Mouse (Mus musculus) intestine, embryonic 14.5 days (tissue): ENCODE data around the gene Adck2. TPM values are rescaled to one million over a fixed set of nuclear protein-coding genes. Genes with fewer than 3 reads are reported as not detected.

Experiments used
- ATAC-seq: fragments of 200-750 bp; cut with Nextera tagmentation; replicated peaks from 2 replicates; pipeline ENCODE4 v1.8.0; 2017; ENCODE audit warnings: low read depth, moderate number of reproducible peaks, moderate TSS enrichment, moderate library complexity; ENCODE audit not compliant: low FRiP score, low TSS enrichment
- DNase-seq: peaks from one replicate; pipeline ENCODE4 v3.0.0-alpha.2; 2018; ENCODE audit warnings: low spot score
- H3K27ac ChIP-seq: fragments of 300-500 bp; sonication (generic); 2 replicates; pipeline ENCODE4 v1.5.1; 2014; ENCODE audit warnings: low read depth, mild to moderate bottlenecking, control low read depth
- H3K27me3 ChIP-seq: fragments of 300-500 bp; sonication (generic); replicated peaks from 2 replicates; pipeline ENCODE4 v1.6.1; 2014; ENCODE audit warnings: low read length, control low read depth; ENCODE audit not compliant: control insufficient read depth, insufficient read depth
- H3K36me3 ChIP-seq: fragments of 300-500 bp; sonication (generic); 2 replicates; pipeline ENCODE4 v1.6.1; 2014; ENCODE audit warnings: low read length, control low read depth; ENCODE audit not compliant: control insufficient read depth, insufficient read depth
- H3K4me1 ChIP-seq: fragments of 300-500 bp; sonication (generic); replicated peaks from 2 replicates; pipeline ENCODE4 v1.6.1; 2014; ENCODE audit warnings: low read length, control low read depth, mixed read lengths; ENCODE audit not compliant: control insufficient read depth, insufficient read depth
- H3K4me2 ChIP-seq: fragments of 300-500 bp; sonication (generic); 2 replicates; pipeline ENCODE4 v1.6.1; 2014; ENCODE audit warnings: low read length
- H3K4me3 ChIP-seq: fragments of 300-500 bp; sonication (generic); 2 replicates; pipeline ENCODE4 v1.5.1; 2014; ENCODE audit warnings: low read depth, low read length, control low read depth, mixed read lengths
- H3K9ac ChIP-seq: fragments of 300-500 bp; sonication (generic); 2 replicates; pipeline ENCODE4 v1.6.1; 2014; ENCODE audit warnings: mild to moderate bottlenecking, low read length
- H3K9me3 ChIP-seq: fragments of 300-500 bp; sonication (generic); 2 replicates; pipeline ENCODE4 v1.6.1; 2016; ENCODE audit warnings: low read length, control low read depth; ENCODE audit not compliant: control insufficient read depth
- WGBS: fragments of 180-500 bp; shearing (Covaris S2); extraction: QIAGEN DNeasy Blood & Tissue Kit; methylation state at CpG from one replicate; pipeline ENCODE4 v1.1.7; 2014; 5-methylcytosine and 5-hydroxymethylcytosine counted together
- polyA plus RNA-seq: library from polyadenylated mRNA; unstranded; fragments of >200 nt; fragmentation: Nextera tagmentation; extraction: Ambion mirVana; gene quantifications from 2 replicates; pipeline ENCODE4 v1.2.1, GENCODE M21; 2014

The Adck2 gene
- polyA plus RNA-seq, 1 experiment from 2014 or later = 25.0 TPM

- WGBS = 86% methylated on average over 3 of the region's 3 CpGs
These were observed 27.2 kb downstream of the Adck2 start for GRCm38 (mm10) chr6:39600851-39601250.

GRCm38 (mm10) chr6:39601828-39602227 lies 28.2 kb downstream of the Adck2 start:
- Histone ChIP-seq H3K27ac (no peak overlapping the region), H3K27me3 (no peaks in the 10 kb centered on the region), H3K4me2 (no peak overlapping the region), H3K4me3 (no peak overlapping the region), H3K4me1 (peaks cover 3% of the 10 kb centered on the region; the same call in 1 of the 2 replicates), H3K9me3 (no peaks in the 10 kb centered on the region), H3K9ac (no peak overlapping the region), H3K36me3 (peaks cover 42% of the 10 kb centered on the region)
- 85% methylated on average over 3 of the region's 3 CpGs for WGBS
- DNase-seq (no peak), ATAC-seq (no peak)

More at GRCm38 (mm10) chr6:39600851-39601250, 27.2 kb downstream of the Adck2 start:
- ATAC-seq (no peak), DNase-seq (no peak)
- no peaks in the 10 kb centered on the region for H3K4me1 ChIP-seq
- peaks cover 46% of the 10 kb centered on the region for H3K36me3 ChIP-seq
- no peak overlapping the region for H3K27ac ChIP-seq
- no peak overlapping the region for H3K9ac ChIP-seq
- H3K4me3 ChIP-seq = no peak overlapping the region
- no peaks in the 10 kb centered on the region for H3K27me3 ChIP-seq
- H3K9me3 ChIP-seq = no peaks in the 10 kb centered on the region
- no peak overlapping the region for H3K4me2 ChIP-seq

GRCm38 (mm10) chr6:39604565-39604964 lies 30.9 kb downstream of the Adck2 start:
- no peak overlapping the region for H3K9ac ChIP-seq
- no peak overlapping the region for H3K27ac ChIP-seq
- DNase-seq (no peak), ATAC-seq (no peak)
- no peak overlapping the region for H3K4me3 ChIP-seq
- H3K4me1 ChIP-seq = peaks cover 6% of the 10 kb centered on the region; the same call in 1 of the 2 replicates
- WGBS = 71% methylated on average over 5 of the region's 5 CpGs
- no peaks in the 10 kb centered on the region for H3K27me3 ChIP-seq
- H3K9me3 ChIP-seq = no peaks in the 10 kb centered on the region
- no peak overlapping the region for H3K4me2 ChIP-seq
- H3K36me3 ChIP-seq = peaks cover 31% of the 10 kb centered on the region

GRCm38 (mm10) chr6:39606056-39606455 lies 32.4 kb downstream of the Adck2 start:
- H3K9ac ChIP-seq = no peak overlapping the region
- no peak overlapping the region for H3K4me3 ChIP-seq
- peaks cover 6% of the 10 kb centered on the region; the same call in 1 of the 2 replicates for H3K4me1 ChIP-seq
- H3K27me3 ChIP-seq = no peaks in the 10 kb centered on the region
- peak overlapping the region; percentile 9; the same call in 1 of the 2 replicates for H3K27ac ChIP-seq
- WGBS = 58% methylated on average over 6 of the region's 6 CpGs
- ATAC-seq (peak; percentile 41; the same call in 1 of the 2 replicates), DNase-seq (no peak)
- H3K4me2 ChIP-seq = no peak overlapping the region
- H3K9me3 ChIP-seq = no peaks in the 10 kb centered on the region
- peaks cover 24% of the 10 kb centered on the region for H3K36me3 ChIP-seq

GRCm38 (mm10) chr6:39606862-39607261 lies 33.2 kb downstream of the Adck2 start:
- Histone ChIP-seq H3K36me3 (peaks cover 31% of the 10 kb centered on the region), H3K4me3 (no peak overlapping the region), H3K4me1 (peaks cover 6% of the 10 kb centered on the region; the same call in 1 of the 2 replicates), H3K9ac (no peak overlapping the region), H3K27ac (peak overlapping the region; percentile 27; the same call in 1 of the 2 replicates), H3K4me2 (no peak overlapping the region), H3K9me3 (no peaks in the 10 kb centered on the region), H3K27me3 (no peaks in the 10 kb centered on the region)
- WGBS = 51% methylated on average over 3 of the region's 3 CpGs
- no peak for DNase-seq
- no peak for ATAC-seq

GRCm38 (mm10) chr6:39607365-39607764 lies 33.7 kb downstream of the Adck2 start:
- H3K4me2 ChIP-seq = no peak overlapping the region
- no peaks in the 10 kb centered on the region for H3K9me3 ChIP-seq
- peak overlapping the region; percentile 27; the same call in 1 of the 2 replicates for H3K27ac ChIP-seq
- ATAC-seq = no peak
- H3K9ac ChIP-seq = no peak overlapping the region
- WGBS = 42% methylated on average over 5 of the region's 5 CpGs
- H3K27me3 ChIP-seq = no peaks in the 10 kb centered on the region
- no peak for DNase-seq
- H3K36me3 ChIP-seq = peaks cover 32% of the 10 kb centered on the region
- H3K4me1 ChIP-seq = peaks cover 6% of the 10 kb centered on the region; the same call in 1 of the 2 replicates
- no peak overlapping the region for H3K4me3 ChIP-seq

- WGBS = 62% methylated on average over 2 of the region's 2 CpGs
- Histone ChIP-seq H3K4me2 (no peak overlapping the region), H3K9me3 (no peaks in the 10 kb centered on the region), H3K27me3 (no peaks in the 10 kb centered on the region), H3K4me1 (peaks cover 6% of the 10 kb centered on the region; the same call in 1 of the 2 replicates), H3K27ac (no peak overlapping the region), H3K9ac (no peak overlapping the region), H3K36me3 (peaks cover 46% of the 10 kb centered on the region), H3K4me3 (no peak overlapping the region)
- DNase-seq = no peak
- no peak for ATAC-seq
These were observed 36.5 kb downstream of the Adck2 start for GRCm38 (mm10) chr6:39610207-39610606.

GRCm38 (mm10) chr6:39611296-39611695 lies 37.6 kb downstream of the Adck2 start:
- H3K9me3 ChIP-seq = no peaks in the 10 kb centered on the region
- 93% methylated on average over 2 of the region's 2 CpGs for WGBS

More at GRCm38 (mm10) chr6:39611296-39611695, 37.6 kb downstream of the Adck2 start:
- H3K4me3 ChIP-seq = no peak overlapping the region
- ATAC-seq (no peak), DNase-seq (no peak)
- H3K4me2 ChIP-seq = no peak overlapping the region
- peaks cover 55% of the 10 kb centered on the region for H3K36me3 ChIP-seq
- no peak overlapping the region for H3K27ac ChIP-seq
- H3K27me3 ChIP-seq = no peaks in the 10 kb centered on the region
- peaks cover 6% of the 10 kb centered on the region; the same call in 1 of the 2 replicates for H3K4me1 ChIP-seq
- H3K9ac ChIP-seq = no peak overlapping the region
